Mouse (Mus musculus): Measurements from ENCODE around the gene Prr7. TPM values are rescaled to one million over a fixed set of nuclear protein-coding genes. Genes with fewer than 3 reads are reported as not detected.

The Prr7 gene
- total RNA-seq, 2 experiments from 2014 or later = not detected

GRCm38 (mm10) chr13:55447543-55447943, 16.5 kb upstream of the Prr7 start:
- ATAC-seq (replicated peaks; ENCODE audit: low FRiP score, poor library complexity, severe bottlenecking) = no peak

GRCm38 (mm10) chr13:55448131-55448530, 15.9 kb upstream of the Prr7 start:
- no peak for ATAC-seq (replicated peaks; ENCODE audit: low FRiP score, poor library complexity, severe bottlenecking)

DNA sequence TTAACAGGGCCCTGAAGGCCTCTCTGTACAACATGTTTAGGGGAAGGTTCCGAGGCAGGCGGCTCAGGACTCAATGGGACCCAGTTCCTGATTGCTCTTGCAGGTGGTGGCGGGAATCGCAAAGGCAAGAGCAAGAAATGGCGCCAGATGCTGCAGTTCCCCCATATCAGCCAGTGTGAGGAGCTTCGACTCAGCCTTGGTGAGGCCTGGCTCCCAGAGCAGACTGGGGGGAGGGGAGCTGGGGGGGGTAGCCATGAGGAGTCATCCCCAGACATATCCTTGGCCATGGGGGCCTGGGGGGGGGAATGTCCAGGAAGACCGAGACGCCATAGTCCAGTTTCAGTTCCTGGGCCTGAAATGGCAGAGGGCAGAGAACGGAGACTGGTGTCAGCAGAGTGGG, 14.9 kb upstream of the Prr7 start:
- no peak for ATAC-seq (replicated peaks; ENCODE audit: low FRiP score, poor library complexity, severe bottlenecking)

- no peak for ATAC-seq (replicated peaks; ENCODE audit: low FRiP score, poor library complexity, severe bottlenecking)
Measured at GRCm38 (mm10) chr13:55449679-55450441, 14.2 kb upstream of the Prr7 start.

GRCm38 (mm10) chr13:55450511-55450980, 13.5 kb upstream of the Prr7 start:
- no peak for ATAC-seq (replicated peaks; ENCODE audit: low FRiP score, poor library complexity, severe bottlenecking)

- ATAC-seq (replicated peaks; ENCODE audit: low FRiP score, poor library complexity, severe bottlenecking) = no peak
Measured at GRCm38 (mm10) chr13:55451296-55451695, 12.8 kb upstream of the Prr7 start.

GRCm38 (mm10) chr13:55451785-55452549, 12.1 kb upstream of the Prr7 start:
- no peak for ATAC-seq (replicated peaks; ENCODE audit: low FRiP score, poor library complexity, severe bottlenecking)

DNA sequence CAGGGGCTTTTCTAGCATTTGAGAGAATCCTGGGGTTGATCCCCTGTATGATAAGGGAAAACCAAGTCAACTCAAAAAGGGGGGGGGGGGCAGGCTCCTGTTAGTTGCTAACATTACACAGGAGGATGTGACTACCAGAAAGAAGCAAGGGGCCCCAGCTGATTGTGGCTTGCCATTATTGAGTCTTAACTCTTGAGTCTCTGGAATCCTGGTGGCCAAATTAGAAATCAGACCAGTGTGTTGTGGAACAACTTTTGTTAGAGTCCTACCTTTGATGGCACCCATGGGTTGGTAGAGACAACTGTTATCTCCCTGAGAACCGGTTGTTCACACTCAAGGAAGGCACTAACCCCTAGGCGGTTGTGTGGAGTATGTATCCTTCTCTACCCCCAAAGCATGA, 1.1 kb upstream of the Prr7 start:
- no peak for ATAC-seq (replicated peaks; ENCODE audit: low FRiP score, poor library complexity, severe bottlenecking)

DNA sequence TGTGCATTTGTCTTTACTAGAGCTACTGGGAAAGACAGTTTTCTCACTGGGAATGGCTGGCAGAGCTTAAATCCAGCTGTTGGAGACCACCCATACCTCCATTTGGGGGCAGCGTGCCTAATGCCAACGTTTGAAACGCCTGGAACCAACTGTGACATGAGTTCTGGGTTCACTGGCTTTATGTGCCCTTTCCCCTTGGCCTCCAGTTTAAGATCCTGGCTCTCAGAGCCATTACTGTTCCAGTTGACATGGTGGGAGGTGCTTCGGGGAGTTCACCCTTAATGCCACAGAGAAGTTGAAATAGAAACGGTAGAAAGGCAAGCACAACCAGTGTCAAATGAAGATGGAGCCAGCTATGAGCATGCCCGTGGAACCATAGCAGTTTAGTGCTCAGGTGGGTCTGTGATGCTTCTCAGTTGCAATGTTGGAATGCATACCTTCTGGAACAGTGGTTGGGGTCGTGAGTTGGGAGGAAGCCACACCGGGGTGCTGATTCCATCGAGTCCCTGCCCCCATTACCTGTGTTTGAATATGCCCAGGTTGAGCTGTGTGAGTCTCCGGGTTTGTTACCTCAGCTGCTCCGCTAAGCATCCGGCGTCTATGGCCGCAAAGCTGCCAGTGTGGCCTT, 554 bp upstream of the Prr7 start:
- no peak for ATAC-seq (replicated peaks; ENCODE audit: low FRiP score, poor library complexity, severe bottlenecking)

DNA sequence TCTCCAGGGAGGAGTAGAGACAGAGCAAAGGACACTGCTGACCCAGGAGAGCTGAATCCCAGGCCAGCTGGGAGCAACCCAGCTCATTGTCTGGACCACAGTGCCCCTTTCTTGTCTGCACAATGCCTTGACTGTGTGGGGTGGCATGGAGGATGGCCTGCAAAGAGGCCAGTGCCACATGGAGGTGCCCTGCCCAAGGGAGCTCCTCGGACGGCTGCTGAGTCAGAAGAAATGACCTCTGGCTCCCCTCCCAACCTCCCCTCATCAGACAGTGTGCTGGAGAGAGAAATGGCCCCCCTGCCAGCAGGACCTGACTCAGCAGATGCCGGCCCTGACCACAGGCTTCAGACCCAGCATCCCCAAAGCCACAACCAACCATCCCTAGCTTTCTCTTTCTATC, 1.1 kb downstream of the Prr7 start:
- ATAC-seq (replicated peaks; ENCODE audit: low FRiP score, poor library complexity, severe bottlenecking) = no peak

GRCm38 (mm10) chr13:55465830-55466440, 1.9 kb downstream of the Prr7 start:
- ATAC-seq (replicated peaks; ENCODE audit: low FRiP score, poor library complexity, severe bottlenecking) = no peak

DNA sequence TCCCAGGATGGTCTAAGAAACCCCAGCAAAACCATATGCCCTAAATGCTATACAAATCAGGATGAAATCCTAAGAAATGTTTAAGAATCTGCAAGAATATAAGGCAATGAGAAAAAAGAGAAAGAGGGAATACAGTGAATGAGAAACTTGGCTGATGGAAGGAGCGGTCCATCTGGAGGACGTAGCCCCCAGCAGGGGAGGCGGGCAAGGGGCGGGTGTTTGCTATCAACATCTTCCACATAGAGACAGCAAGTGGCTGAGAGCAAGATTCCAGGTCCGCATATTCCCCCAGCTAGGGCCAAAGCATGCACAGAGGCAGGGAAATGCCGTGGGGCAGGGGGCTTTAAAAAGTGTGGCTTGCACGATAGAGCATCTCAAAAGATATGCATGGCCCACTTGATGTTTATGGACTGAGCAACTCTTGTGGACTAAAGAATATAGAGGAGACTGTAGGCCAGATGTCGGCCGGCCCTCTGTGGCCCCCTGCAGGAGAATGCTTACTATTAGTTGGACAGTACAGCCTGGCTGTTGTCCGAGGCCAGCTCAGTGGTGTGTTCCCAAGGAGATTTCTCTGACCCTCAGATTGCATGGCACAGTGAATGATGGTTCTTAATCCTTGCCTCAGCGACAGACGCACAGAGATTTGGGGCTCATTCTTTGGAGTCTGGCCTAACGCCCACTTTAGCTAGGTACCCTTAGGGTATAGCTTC, 4.9 kb downstream of the Prr7 start:
- ATAC-seq (replicated peaks; ENCODE audit: low FRiP score, poor library complexity, severe bottlenecking) = no peak

GRCm38 (mm10) chr13:55470372-55470771, 6.3 kb downstream of the Prr7 start:
- ATAC-seq (replicated peaks; ENCODE audit: low FRiP score, poor library complexity, severe bottlenecking) = no peak

- ATAC-seq (replicated peaks; ENCODE audit: low FRiP score, poor library complexity, severe bottlenecking) = peak; percentile 61
Measured at GRCm38 (mm10) chr13:55471156-55471818, 7.2 kb downstream of the Prr7 start.

- ATAC-seq (replicated peaks; ENCODE audit: low FRiP score, poor library complexity, severe bottlenecking) = no peak
Measured at GRCm38 (mm10) chr13:55471819-55472131, 7.7 kb downstream of the Prr7 start.

- no peak for ATAC-seq (replicated peaks; ENCODE audit: low FRiP score, poor library complexity, severe bottlenecking)
Measured at GRCm38 (mm10) chr13:55472132-55473022, 8.3 kb downstream of the Prr7 start.

- no peak for ATAC-seq (replicated peaks; ENCODE audit: low FRiP score, poor library complexity, severe bottlenecking)
Measured at GRCm38 (mm10) chr13:55473076-55473831, 9.2 kb downstream of the Prr7 start.

GRCm38 (mm10) chr13:55473961-55474360, 9.9 kb downstream of the Prr7 start:
- no peak for ATAC-seq (replicated peaks; ENCODE audit: low FRiP score, poor library complexity, severe bottlenecking)
